Mouse (Mus musculus): ENCODE measurements around the gene Cd55. TPM values are rescaled to one million over a fixed set of nuclear protein-coding genes. Genes with fewer than 3 reads are reported as not detected.

Gene Cd55
- polyA plus RNA-seq (2014; fragmentation: Nextera tagmentation; extraction: Ambion mirVana): 16.9 and 18.3 TPM in 2 replicates

- Histone ChIP-seq H3K4me2 (ENCODE audit: low read length) (peak within 1 kb of the TSS; percentile 66), H3K27ac (ENCODE audit: low read depth) (no peak within 1 kb of the TSS), H3K9ac (ENCODE audit: low read length) (peak within 1 kb of the TSS; percentile 51), H3K4me1 (replicated peaks; ENCODE audit: control insufficient read depth, insufficient read depth, low read length) (peaks cover 9% of the 10 kb centered on the region), H3K9me3 (ENCODE audit: control insufficient read depth, low read length) (no peaks in the 10 kb centered on the region), H3K4me3 (ENCODE audit: low read depth, low read length) (peak within 1 kb of the TSS; percentile 65), H3K36me3 (ENCODE audit: control insufficient read depth, insufficient read depth, low read length) (no peaks in the 10 kb centered on the region), H3K27me3 (replicated peaks; ENCODE audit: control insufficient read depth, insufficient read depth, low read length) (no peaks in the 10 kb centered on the region)
- WGBS: under 1% methylated on average over 45 of the region's 45 CpGs
- DNase-seq (ENCODE audit: low spot score) (peak; percentile 94), ATAC-seq (replicated peaks; ENCODE audit: low FRiP score, low TSS enrichment, low read depth) (peak; percentile 88)
Observed at GRCm38 (mm10) chr1:130462084-130462861, at the start of gene Cd55. Cd55 (minus strand) TSS chr1:130462744.

GRCm38 (mm10) chr1:130511823-130512370 lies 49.4 kb upstream of the Cd55 start:
- H3K27ac ChIP-seq (ENCODE audit: low read depth): peak overlapping the region; percentile 16; the same call in 1 of the 2 replicates
- no peak for DNase-seq (ENCODE audit: low spot score)

GRCm38 (mm10) chr1:130508957-130509350 lies 46.4 kb upstream of the Cd55 start:
- H3K4me2 ChIP-seq (ENCODE audit: low read length): no peak overlapping the region
- no peak for DNase-seq (ENCODE audit: low spot score)
- 38% methylated on average over 2 of the region's 2 CpGs for WGBS
- H3K27me3 ChIP-seq (replicated peaks; ENCODE audit: control insufficient read depth, insufficient read depth, low read length): no peaks in the 10 kb centered on the region
- H3K9ac ChIP-seq (ENCODE audit: low read length): no peak overlapping the region
- H3K36me3 ChIP-seq (ENCODE audit: control insufficient read depth, insufficient read depth, low read length): no peaks in the 10 kb centered on the region
- peaks cover 10% of the 10 kb centered on the region for H3K4me1 ChIP-seq (replicated peaks; ENCODE audit: control insufficient read depth, insufficient read depth, low read length)
- ATAC-seq (replicated peaks; ENCODE audit: low FRiP score, low TSS enrichment, low read depth): no peak
- H3K4me3 ChIP-seq (ENCODE audit: low read depth, low read length): no peak overlapping the region
- H3K9me3 ChIP-seq (ENCODE audit: control insufficient read depth, low read length): no peaks in the 10 kb centered on the region
- no peak overlapping the region for H3K27ac ChIP-seq (ENCODE audit: low read depth)

More at GRCm38 (mm10) chr1:130511823-130512370, 49.4 kb upstream of the Cd55 start:
- H3K9ac ChIP-seq (ENCODE audit: low read length): no peak overlapping the region
- no peak overlapping the region for H3K4me2 ChIP-seq (ENCODE audit: low read length)
- H3K27me3 ChIP-seq (replicated peaks; ENCODE audit: control insufficient read depth, insufficient read depth, low read length): no peaks in the 10 kb centered on the region
- peaks cover 10% of the 10 kb centered on the region for H3K4me1 ChIP-seq (replicated peaks; ENCODE audit: control insufficient read depth, insufficient read depth, low read length)
- WGBS: 41% methylated on average over 3 of the region's 3 CpGs
- no peak overlapping the region for H3K4me3 ChIP-seq (ENCODE audit: low read depth, low read length)
- ATAC-seq (replicated peaks; ENCODE audit: low FRiP score, low TSS enrichment, low read depth): no peak
- no peaks in the 10 kb centered on the region for H3K36me3 ChIP-seq (ENCODE audit: control insufficient read depth, insufficient read depth, low read length)
- no peaks in the 10 kb centered on the region for H3K9me3 ChIP-seq (ENCODE audit: control insufficient read depth, low read length)

GRCm38 (mm10) chr1:130508030-130508956 lies 45.7 kb upstream of the Cd55 start:
- WGBS: 69% methylated on average over 6 of the region's 6 CpGs
- Histone ChIP-seq H3K27ac (ENCODE audit: low read depth) (peak overlapping the region; percentile 27; the same call in 1 of the 2 replicates), H3K36me3 (ENCODE audit: control insufficient read depth, insufficient read depth, low read length) (no peaks in the 10 kb centered on the region), H3K4me1 (replicated peaks; ENCODE audit: control insufficient read depth, insufficient read depth, low read length) (peaks cover 8% of the 10 kb centered on the region), H3K9me3 (ENCODE audit: control insufficient read depth, low read length) (no peaks in the 10 kb centered on the region), H3K4me2 (ENCODE audit: low read length) (no peak overlapping the region), H3K27me3 (replicated peaks; ENCODE audit: control insufficient read depth, insufficient read depth, low read length) (no peaks in the 10 kb centered on the region), H3K9ac (ENCODE audit: low read length) (no peak overlapping the region), H3K4me3 (ENCODE audit: low read depth, low read length) (no peak overlapping the region)
- no peak for ATAC-seq (replicated peaks; ENCODE audit: low FRiP score, low TSS enrichment, low read depth)
- no peak for DNase-seq (ENCODE audit: low spot score)

GRCm38 (mm10) chr1:130507408-130507807 lies 44.9 kb upstream of the Cd55 start:
- Histone ChIP-seq H3K4me2 (ENCODE audit: low read length) (no peak overlapping the region), H3K9me3 (ENCODE audit: control insufficient read depth, low read length) (no peaks in the 10 kb centered on the region), H3K27ac (ENCODE audit: low read depth) (no peak overlapping the region), H3K36me3 (ENCODE audit: control insufficient read depth, insufficient read depth, low read length) (no peaks in the 10 kb centered on the region), H3K4me1 (replicated peaks; ENCODE audit: control insufficient read depth, insufficient read depth, low read length) (0 out of 2 replicates have a peak, but pooled peaks cover 3% of the 10 kb centered on the region), H3K9ac (ENCODE audit: low read length) (no peak overlapping the region), H3K27me3 (replicated peaks; ENCODE audit: control insufficient read depth, insufficient read depth, low read length) (no peaks in the 10 kb centered on the region), H3K4me3 (ENCODE audit: low read depth, low read length) (no peak overlapping the region)
- ATAC-seq (replicated peaks; ENCODE audit: low FRiP score, low TSS enrichment, low read depth) (no peak), DNase-seq (ENCODE audit: low spot score) (no peak)
- 71% methylated on average over 2 of the region's 2 CpGs for WGBS

- WGBS: 68% methylated on average over 2 of the region's 2 CpGs
- no peak for DNase-seq (ENCODE audit: low spot score)
- no peak overlapping the region for H3K4me3 ChIP-seq (ENCODE audit: low read depth, low read length)
- H3K9me3 ChIP-seq (ENCODE audit: control insufficient read depth, low read length): no peaks in the 10 kb centered on the region
- no peaks in the 10 kb centered on the region for H3K4me1 ChIP-seq (replicated peaks; ENCODE audit: control insufficient read depth, insufficient read depth, low read length)
- no peaks in the 10 kb centered on the region for H3K27me3 ChIP-seq (replicated peaks; ENCODE audit: control insufficient read depth, insufficient read depth, low read length)
- H3K27ac ChIP-seq (ENCODE audit: low read depth): no peak overlapping the region
- H3K9ac ChIP-seq (ENCODE audit: low read length): no peak overlapping the region
- no peak overlapping the region for H3K4me2 ChIP-seq (ENCODE audit: low read length)
- ATAC-seq (replicated peaks; ENCODE audit: low FRiP score, low TSS enrichment, low read depth): no peak
- H3K36me3 ChIP-seq (ENCODE audit: control insufficient read depth, insufficient read depth, low read length): no peaks in the 10 kb centered on the region
Observed at GRCm38 (mm10) chr1:130499962-130500361, 37.4 kb upstream of the Cd55 start.

GRCm38 (mm10) chr1:130498331-130498730 lies 35.8 kb upstream of the Cd55 start:
- Histone ChIP-seq H3K9me3 (ENCODE audit: control insufficient read depth, low read length) (no peaks in the 10 kb centered on the region), H3K27ac (ENCODE audit: low read depth) (no peak overlapping the region), H3K4me1 (replicated peaks; ENCODE audit: control insufficient read depth, insufficient read depth, low read length) (no peaks in the 10 kb centered on the region), H3K4me2 (ENCODE audit: low read length) (no peak overlapping the region), H3K9ac (ENCODE audit: low read length) (no peak overlapping the region), H3K27me3 (replicated peaks; ENCODE audit: control insufficient read depth, insufficient read depth, low read length) (no peaks in the 10 kb centered on the region), H3K36me3 (ENCODE audit: control insufficient read depth, insufficient read depth, low read length) (no peaks in the 10 kb centered on the region), H3K4me3 (ENCODE audit: low read depth, low read length) (no peak overlapping the region)
- ATAC-seq (replicated peaks; ENCODE audit: low FRiP score, low TSS enrichment, low read depth) (no peak), DNase-seq (ENCODE audit: low spot score) (no peak)

GRCm38 (mm10) chr1:130486816-130487545 lies 24.4 kb upstream of the Cd55 start:
- Histone ChIP-seq H3K4me3 (ENCODE audit: low read depth, low read length) (no peak overlapping the region), H3K9me3 (ENCODE audit: control insufficient read depth, low read length) (no peaks in the 10 kb centered on the region), H3K36me3 (ENCODE audit: control insufficient read depth, insufficient read depth, low read length) (no peaks in the 10 kb centered on the region), H3K27ac (ENCODE audit: low read depth) (no peak overlapping the region), H3K4me1 (replicated peaks; ENCODE audit: control insufficient read depth, insufficient read depth, low read length) (peaks cover 4% of the 10 kb centered on the region; the same call in 1 of the 2 replicates), H3K27me3 (replicated peaks; ENCODE audit: control insufficient read depth, insufficient read depth, low read length) (no peaks in the 10 kb centered on the region), H3K9ac (ENCODE audit: low read length) (no peak overlapping the region), H3K4me2 (ENCODE audit: low read length) (no peak overlapping the region)
- no peak for DNase-seq (ENCODE audit: low spot score)
- ATAC-seq (replicated peaks; ENCODE audit: low FRiP score, low TSS enrichment, low read depth): no peak
- WGBS: 53% methylated on average over 10 of the region's 10 CpGs
